Mouse (Mus musculus) neural tube, embryonic 12.5 days (tissue): Measurements from ENCODE around the gene Uba5. TPM values are rescaled to one million over a fixed set of nuclear protein-coding genes. Genes with fewer than 3 reads are reported as not detected.

ENCODE experiments used
- ATAC-seq: fragments of 200-750 bp; cut with Nextera tagmentation; 2 replicates; pipeline ENCODE4 v1.8.0; 2017; ENCODE audit warnings: low read depth, mild to moderate bottlenecking, moderate TSS enrichment, moderate library complexity; ENCODE audit not compliant: low FRiP score
- H3K27ac ChIP-seq: fragments of 300-500 bp; sonication (generic); 2 replicates; pipeline ENCODE4 v1.5.1; 2016
- H3K27me3 ChIP-seq: fragments of 300-500 bp; sonication (generic); replicated peaks from 2 replicates; pipeline ENCODE4 v1.6.1; 2016; ENCODE audit warnings: mild to moderate bottlenecking
- H3K36me3 ChIP-seq: fragments of 300-500 bp; sonication (generic); 2 replicates; pipeline ENCODE4 v1.6.1; 2016; ENCODE audit warnings: mild to moderate bottlenecking
- H3K4me1 ChIP-seq: fragments of 300-500 bp; sonication (generic); 2 replicates; pipeline ENCODE4 v1.6.1; 2016
- H3K4me2 ChIP-seq: fragments of 300-500 bp; sonication (generic); replicated peaks from 2 replicates; pipeline ENCODE4 v1.6.1; 2016; ENCODE audit warnings: mild to moderate bottlenecking
- H3K4me3 ChIP-seq: fragments of 300-500 bp; sonication (generic); 2 replicates; pipeline ENCODE4 v1.5.1; 2016
- H3K9ac ChIP-seq: fragments of 300-500 bp; sonication (generic); 2 replicates; pipeline ENCODE4 v1.6.1; 2016; ENCODE audit warnings: mild to moderate bottlenecking
- H3K9me3 ChIP-seq: fragments of 300-500 bp; sonication (generic); 2 replicates; pipeline ENCODE4 v1.6.1; 2016; ENCODE audit warnings: mild to moderate bottlenecking
- WGBS: fragments of 180-500 bp; shearing (Covaris S2); methylation state at CpG from one replicate; pipeline ENCODE4 v1.1.7; 2016; 5-methylcytosine and 5-hydroxymethylcytosine counted together
- polyA plus RNA-seq: library from polyadenylated mRNA; unstranded; fragments of >200 nt; fragmentation: Nextera tagmentation; extraction: Ambion mirVana; gene quantifications from 2 replicates; pipeline ENCODE4 v1.2.1, GENCODE M21; 2016

Uba5 gene
- polyA plus RNA-seq, 1 experiment from 2014 or later = 63.5 TPM

- Histone ChIP-seq H3K4me3 (no peak overlapping the region), H3K9ac (no peak overlapping the region), H3K4me1 (no peaks in the 10 kb centered on the region), H3K9me3 (no peaks in the 10 kb centered on the region), H3K4me2 (no peak overlapping the region), H3K36me3 (no peaks in the 10 kb centered on the region), H3K27ac (no peak overlapping the region), H3K27me3 (no peaks in the 10 kb centered on the region)
- 68% methylated on average over 8 of the region's 8 CpGs for WGBS
- ATAC-seq = no peak
These were observed 25.6 kb upstream of the Uba5 start for GRCm38 (mm10) chr9:104088555-104088954.

DNA sequence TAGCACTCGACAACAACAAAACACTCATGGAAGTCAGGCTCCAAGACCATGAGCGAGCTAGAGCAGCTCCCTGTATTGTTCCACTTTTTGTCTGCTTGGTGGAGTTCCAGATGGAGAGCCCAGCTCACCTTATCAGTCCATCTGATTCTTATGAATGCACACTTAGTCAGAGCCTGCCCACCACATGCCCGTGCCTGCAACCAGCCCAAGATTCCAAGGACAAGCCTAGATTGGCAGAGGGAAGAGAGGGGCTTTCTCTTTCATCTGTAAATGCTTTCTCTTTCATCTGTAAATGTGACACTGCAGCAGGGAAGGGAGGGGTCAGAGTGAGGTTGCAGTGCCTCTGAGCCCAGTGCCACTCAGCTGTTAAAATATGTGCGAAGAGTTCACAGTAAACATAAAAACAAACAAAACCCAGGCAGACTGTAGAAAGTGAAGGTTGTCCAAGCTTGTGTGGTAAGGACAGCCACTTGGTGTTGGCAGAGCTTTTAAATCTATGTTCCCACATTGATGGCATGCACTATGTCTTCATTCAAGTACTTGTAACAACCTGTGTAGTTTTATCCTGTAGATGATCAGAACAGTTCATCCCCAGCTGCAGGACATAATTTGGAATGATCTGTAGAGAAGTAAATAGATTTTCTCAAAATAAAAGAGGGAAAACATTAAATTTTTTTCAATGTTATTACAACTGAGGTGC lies 22.9 kb upstream of the Uba5 start:
- Histone ChIP-seq H3K4me3 (no peak overlapping the region), H3K36me3 (no peaks in the 10 kb centered on the region), H3K4me1 (no peaks in the 10 kb centered on the region), H3K9me3 (no peaks in the 10 kb centered on the region), H3K9ac (no peak overlapping the region), H3K27ac (no peak overlapping the region), H3K27me3 (no peaks in the 10 kb centered on the region), H3K4me2 (no peak overlapping the region)
- 57% methylated on average over 4 of the region's 4 CpGs for WGBS
- ATAC-seq = no peak

DNA sequence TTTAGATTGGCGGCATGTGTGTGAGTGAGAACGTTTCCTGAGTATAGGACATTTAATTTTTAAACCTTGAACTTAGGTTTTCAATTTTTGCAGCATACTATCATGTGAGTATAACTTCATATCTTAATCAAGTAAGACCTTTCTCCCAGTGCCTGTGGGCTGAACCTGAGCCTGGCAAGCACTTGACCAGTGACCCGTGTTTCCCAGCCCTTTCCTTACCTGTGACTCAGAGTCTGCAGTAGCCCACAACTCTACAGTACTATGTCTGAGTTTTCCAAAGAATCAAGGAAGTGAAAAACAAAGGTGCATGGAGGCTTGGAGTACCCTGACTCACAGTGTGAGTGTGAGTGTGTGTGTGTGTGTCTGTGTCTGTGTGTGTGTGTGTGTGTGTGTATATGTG lies 17.1 kb upstream of the Uba5 start:
- Histone ChIP-seq H3K4me3 (no peak overlapping the region), H3K27ac (no peak overlapping the region), H3K4me1 (no peaks in the 10 kb centered on the region), H3K27me3 (no peaks in the 10 kb centered on the region), H3K9ac (no peak overlapping the region), H3K36me3 (no peaks in the 10 kb centered on the region), H3K4me2 (no peak overlapping the region), H3K9me3 (no peaks in the 10 kb centered on the region)
- 81% methylated on average over 3 of the region's 3 CpGs for WGBS
- no peak for ATAC-seq

DNA sequence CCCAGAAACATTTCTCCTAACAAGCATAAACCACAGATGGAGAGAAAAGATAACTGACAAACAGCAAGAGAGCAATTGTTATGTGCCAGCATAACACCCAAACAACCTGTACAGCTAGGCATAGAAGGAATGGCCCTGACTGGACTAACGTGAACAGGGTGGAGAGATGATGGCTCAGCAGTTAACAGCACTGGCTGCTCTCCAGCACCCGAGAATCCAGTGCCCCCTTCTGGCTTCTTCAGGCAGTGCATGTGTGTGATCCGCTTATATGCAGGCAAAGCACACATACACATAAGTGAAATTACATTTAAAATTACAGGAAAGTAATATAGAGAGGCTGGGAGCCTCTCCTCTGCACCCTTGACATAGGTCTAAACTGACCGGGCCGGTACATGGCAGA lies 16.4 kb upstream of the Uba5 start:
- Histone ChIP-seq H3K27me3 (no peaks in the 10 kb centered on the region), H3K9ac (no peak overlapping the region), H3K27ac (no peak overlapping the region), H3K4me3 (no peak overlapping the region), H3K9me3 (no peaks in the 10 kb centered on the region), H3K4me1 (no peaks in the 10 kb centered on the region), H3K36me3 (no peaks in the 10 kb centered on the region), H3K4me2 (no peak overlapping the region)
- WGBS = 54% methylated on average over 5 of the region's 5 CpGs
- ATAC-seq = no peak

DNA sequence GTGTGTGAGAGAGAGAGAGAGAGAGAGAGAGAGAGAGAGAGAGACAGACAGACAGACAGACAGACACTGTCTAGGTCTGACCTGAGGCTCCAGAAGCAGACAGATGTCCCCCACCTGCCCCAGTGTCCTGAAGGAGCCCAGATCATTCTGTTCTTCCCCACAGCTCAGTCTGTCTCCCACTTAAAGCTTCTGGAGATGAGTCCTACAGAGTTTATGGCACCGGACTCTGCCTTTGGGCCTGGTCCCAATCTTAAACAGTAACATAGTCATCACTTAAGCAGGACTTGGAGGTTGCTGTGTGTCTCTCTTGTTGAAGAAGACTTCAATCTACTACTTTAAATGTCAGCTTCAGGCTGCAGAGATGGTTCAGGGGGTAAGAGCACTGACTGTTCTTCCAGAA lies 15.8 kb upstream of the Uba5 start:
- Histone ChIP-seq H3K4me3 (no peak overlapping the region), H3K27me3 (no peaks in the 10 kb centered on the region), H3K4me2 (no peak overlapping the region), H3K27ac (no peak overlapping the region), H3K4me1 (no peaks in the 10 kb centered on the region), H3K36me3 (no peaks in the 10 kb centered on the region), H3K9me3 (no peaks in the 10 kb centered on the region), H3K9ac (no peak overlapping the region)
- ATAC-seq = no peak
- WGBS = 94% methylated on average over 1 of the region's 1 CpGs

GRCm38 (mm10) chr9:104075808-104076207 lies 12.9 kb upstream of the Uba5 start:
- Histone ChIP-seq H3K4me3 (no peak overlapping the region), H3K36me3 (no peaks in the 10 kb centered on the region), H3K27ac (no peak overlapping the region), H3K4me2 (no peak overlapping the region), H3K9ac (no peak overlapping the region), H3K9me3 (no peaks in the 10 kb centered on the region), H3K27me3 (no peaks in the 10 kb centered on the region), H3K4me1 (no peaks in the 10 kb centered on the region)
- no peak for ATAC-seq
- WGBS = 67% methylated on average over 2 of the region's 2 CpGs

DNA sequence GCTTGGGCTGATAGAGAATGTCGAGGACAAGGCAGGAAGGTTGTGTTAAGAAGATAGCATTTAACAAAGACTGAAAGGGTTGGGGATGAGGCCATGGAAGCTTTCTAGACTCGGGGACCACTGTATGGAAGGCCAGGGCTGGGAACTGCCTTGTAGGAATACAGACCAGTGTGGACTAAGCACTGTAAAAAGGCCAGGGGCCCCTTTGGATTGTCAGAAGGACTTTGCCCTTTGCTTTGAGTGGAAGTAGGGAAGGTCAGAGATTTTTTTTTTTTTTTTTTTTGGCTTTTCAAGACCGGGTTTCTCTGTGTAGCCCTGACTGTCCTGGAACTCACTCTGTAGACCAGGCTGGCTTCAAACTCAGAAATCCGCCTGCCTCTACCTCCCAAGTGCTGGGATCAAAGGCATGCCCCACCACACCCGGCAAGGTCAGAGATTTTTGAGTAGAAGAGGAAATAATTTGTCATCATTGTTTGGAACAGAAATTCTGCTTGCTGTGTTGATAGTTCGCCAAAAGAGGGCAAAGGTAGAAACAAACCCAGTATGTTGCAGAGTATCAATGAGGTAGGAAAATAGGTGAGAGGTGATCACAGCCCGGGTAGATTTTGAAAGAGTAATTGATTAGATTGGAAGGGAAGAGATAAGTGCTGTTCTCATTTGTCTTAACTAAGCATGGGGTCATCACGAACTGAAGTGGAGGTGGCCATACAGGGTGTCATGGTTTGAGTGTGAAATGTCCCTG lies 8.1 kb upstream of the Uba5 start:
- Histone ChIP-seq H3K27me3 (no peaks in the 10 kb centered on the region), H3K4me2 (no peak overlapping the region), H3K9ac (no peak overlapping the region), H3K4me1 (no peaks in the 10 kb centered on the region), H3K27ac (no peak overlapping the region), H3K9me3 (no peaks in the 10 kb centered on the region), H3K4me3 (no peak overlapping the region), H3K36me3 (no peaks in the 10 kb centered on the region)
- no peak for ATAC-seq
- WGBS = 79% methylated on average over 8 of the region's 8 CpGs

DNA sequence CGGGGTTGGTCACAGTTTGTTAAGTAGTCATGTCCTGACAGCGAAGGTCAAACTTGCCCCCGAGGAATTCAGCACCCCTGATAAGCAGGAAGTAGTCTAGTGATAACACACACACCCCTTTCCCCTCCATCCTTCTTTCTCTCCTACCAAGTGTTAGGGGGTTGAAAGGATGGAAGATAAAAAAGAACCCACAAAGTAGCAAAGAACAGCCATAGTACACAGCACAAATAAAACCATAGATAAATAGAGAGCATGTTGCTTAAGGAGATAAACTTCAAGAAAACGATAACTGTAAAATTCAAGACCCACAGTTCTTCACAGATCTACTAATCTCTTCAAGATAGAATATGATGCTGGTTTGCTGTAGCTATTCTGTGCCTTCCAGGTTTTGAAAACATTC lies 7.3 kb upstream of the Uba5 start:
- WGBS = 81% methylated on average over 4 of the region's 4 CpGs
- no peaks in the 10 kb centered on the region for H3K9me3 ChIP-seq

GRCm38 (mm10) chr9:104064571-104064970 lies 1.6 kb upstream of the Uba5 start:
- no peak overlapping the region for H3K9ac ChIP-seq
- peaks cover 18% of the 10 kb centered on the region for H3K4me1 ChIP-seq
- WGBS = 51% methylated on average over 1 of the region's 1 CpGs
- no peak overlapping the region for H3K27ac ChIP-seq
- H3K9me3 ChIP-seq = no peaks in the 10 kb centered on the region
- no peak overlapping the region for H3K4me3 ChIP-seq
- H3K4me2 ChIP-seq = no peak overlapping the region
- no peaks in the 10 kb centered on the region for H3K27me3 ChIP-seq
- no peak for ATAC-seq
- H3K36me3 ChIP-seq = peaks cover 10% of the 10 kb centered on the region

More for the DNA sequence above, 7.3 kb upstream of the Uba5 start:
- ATAC-seq = no peak
- no peaks in the 10 kb centered on the region for H3K27me3 ChIP-seq
- H3K4me2 ChIP-seq = no peak overlapping the region
- no peaks in the 10 kb centered on the region for H3K36me3 ChIP-seq
- H3K4me1 ChIP-seq = no peaks in the 10 kb centered on the region
- H3K27ac ChIP-seq = no peak overlapping the region
- no peak overlapping the region for H3K4me3 ChIP-seq
- H3K9ac ChIP-seq = no peak overlapping the region

DNA sequence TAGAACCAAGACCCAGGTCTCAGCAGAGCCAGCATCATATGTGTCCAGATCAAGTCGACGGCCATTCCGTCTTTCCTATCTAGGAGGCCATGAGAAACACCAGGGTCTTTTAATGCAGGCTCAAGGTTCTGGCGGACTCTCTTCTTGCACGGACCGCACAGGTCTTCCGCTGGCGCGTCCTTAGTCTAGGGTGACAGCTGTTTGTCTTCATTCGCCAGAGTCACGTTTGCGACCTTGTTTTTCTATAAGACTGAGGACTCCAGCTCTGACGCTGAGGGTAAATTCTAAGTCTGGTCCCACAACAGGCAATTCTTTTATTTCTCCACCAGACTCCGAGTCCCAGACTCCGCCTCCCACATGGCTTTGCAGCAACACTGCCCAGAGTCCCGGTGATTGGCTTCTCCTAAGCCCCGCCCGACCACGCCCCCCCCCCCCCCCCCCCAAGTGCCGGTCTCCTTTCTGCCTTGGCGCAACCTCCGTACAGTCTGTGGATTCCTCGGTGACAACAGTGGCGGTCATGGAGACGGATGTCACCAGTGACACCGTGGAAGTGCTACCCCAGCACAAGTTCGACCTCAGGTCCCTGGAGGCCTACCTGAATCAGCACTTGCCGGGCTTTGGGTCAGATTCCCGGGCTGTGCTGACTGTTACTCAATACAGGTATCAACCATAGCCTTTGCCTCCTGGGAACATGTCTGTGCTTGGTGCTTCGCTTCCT lies 469 bp upstream of the Uba5 start, which contains the start of gene Acad11:
Gene Acad11, plus strand, starts transcription at position 134 of the 718 bp plus-strand sequence.
- no peaks in the 10 kb centered on the region for H3K27me3 ChIP-seq
- WGBS = under 1% methylated on average over 29 of the region's 30 CpGs
- no peak within 1 kb of the TSS for H3K27ac ChIP-seq
- peaks cover 13% of the 10 kb centered on the region for H3K36me3 ChIP-seq
- peaks cover 18% of the 10 kb centered on the region for H3K4me1 ChIP-seq
- peak within 1 kb of the TSS; percentile 94 for H3K4me2 ChIP-seq
- peak within 1 kb of the TSS; percentile 97 for H3K4me3 ChIP-seq
- peak within 1 kb of the TSS; percentile 79 for H3K9ac ChIP-seq
- H3K9me3 ChIP-seq = no peaks in the 10 kb centered on the region
- peak; percentile 98 for ATAC-seq

DNA sequence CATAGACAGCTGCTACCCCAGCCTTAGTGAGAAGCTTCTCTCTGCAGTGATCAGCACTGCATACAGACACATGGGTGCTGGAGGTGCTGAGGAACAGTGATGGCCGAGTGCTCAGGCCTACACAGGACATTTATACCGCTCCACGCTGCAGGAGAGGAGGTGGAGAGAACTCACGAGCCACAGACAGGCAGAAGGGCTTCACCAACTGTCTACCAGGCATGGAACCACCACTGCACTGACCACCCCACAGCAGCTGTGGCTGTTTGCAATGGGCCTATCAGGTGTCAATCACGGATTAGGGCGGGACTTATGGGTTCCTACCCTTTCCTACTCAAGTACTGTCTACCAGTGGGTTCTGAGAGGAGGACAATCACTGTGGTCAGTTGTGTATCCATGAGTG lies 11.9 kb downstream of the Uba5 start:
- WGBS = 92% methylated on average over 6 of the region's 6 CpGs
- ATAC-seq = no peak
- no peaks in the 10 kb centered on the region for H3K27me3 ChIP-seq
- H3K4me1 ChIP-seq = no peaks in the 10 kb centered on the region
- no peaks in the 10 kb centered on the region for H3K9me3 ChIP-seq
- no peak overlapping the region for H3K27ac ChIP-seq
- H3K4me3 ChIP-seq = no peak overlapping the region
- H3K4me2 ChIP-seq = no peak overlapping the region
- H3K36me3 ChIP-seq = peaks cover 89% of the 10 kb centered on the region
- H3K9ac ChIP-seq = no peak overlapping the region

- Histone ChIP-seq H3K4me1 (no peaks in the 10 kb centered on the region), H3K27me3 (no peaks in the 10 kb centered on the region), H3K36me3 (peaks cover 31% of the 10 kb centered on the region), H3K4me2 (no peak overlapping the region), H3K4me3 (no peak overlapping the region), H3K9me3 (no peaks in the 10 kb centered on the region), H3K9ac (no peak overlapping the region), H3K27ac (no peak overlapping the region)
- no peak for ATAC-seq
- 89% methylated on average over 4 of the region's 4 CpGs for WGBS
These were observed 19.3 kb downstream of the Uba5 start for GRCm38 (mm10) chr9:104043676-104044075.
